Mouse (Mus musculus): ENCODE results near the gene Arrdc2.
A peak's percentile ranks its signal among the peaks of the same experiment; 100 is the strongest.

- no peak for TF ChIP-seq CTCF (IDR thresholded peaks at IDR 0.05 in 2 of 3, conservative IDR thresholded peaks at IDR 0.05 in 1 of 3; ENCODE audit: control insufficient read depth in 1 of 3, insufficient read depth in 1 of 3, low read depth in 2 of 3, low read length in 3 of 3, poor library complexity in 1 of 3, severe bottlenecking in 1 of 3)
- TF ChIP-seq BHLHE40 (IDR thresholded peaks at IDR 0.05; ENCODE audit: borderline replicate concordance, low read depth, low read length) = no peak
- TF ChIP-seq NRF1 (IDR thresholded peaks at IDR 0.05; ENCODE audit: insufficient read depth, low read depth, low read length, poor library complexity, severe bottlenecking) = 0 out of 2 replicates have a peak, but pooled peaks have one; percentile 16
Observed at GRCm38 (mm10) chr8:70791294-70791701, 48.2 kb downstream of the Arrdc2 start.

Data from MEL (cell line).